Mouse (Mus musculus) spleen, adult 2 months (tissue): ENCODE results near the gene Ankrd23.

Source experiments
- CTCF ChIP-seq: fragments of 200-500 bp; IDR thresholded peaks from 2 replicates; pipeline ENCODE4 v1.5.1; 2011; ENCODE audit warnings: mild to moderate bottlenecking, inconsistent platforms; ENCODE audit not compliant: insufficient read depth, insufficient read length, insufficient replicate concordance; ENCODE audit errors: extremely low read depth
- POLR2A ChIP-seq: fragments of 200-500 bp; IDR thresholded peaks from 2 replicates; pipeline ENCODE4 v1.6.1; 2011; ENCODE audit warnings: low read depth, low read length, inconsistent platforms

DNA sequence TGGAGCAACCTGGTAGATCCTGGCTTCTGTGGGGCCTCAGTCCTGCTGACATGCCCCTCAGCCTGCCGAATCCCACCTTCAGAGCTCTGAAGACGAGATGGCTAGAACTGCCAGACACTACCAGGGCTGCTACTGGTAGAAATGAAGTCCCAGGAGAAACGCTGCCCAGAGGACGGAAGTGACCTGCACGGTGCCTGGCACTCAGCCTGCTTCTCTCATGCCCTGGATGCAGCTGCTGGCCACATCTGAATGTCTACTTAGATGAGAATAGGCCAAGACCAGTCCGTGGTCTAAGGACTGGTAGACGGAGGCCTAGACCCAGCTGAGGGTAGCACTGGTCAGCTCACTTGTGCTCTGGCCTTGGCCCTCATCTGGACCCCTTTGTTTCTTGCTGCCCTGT, 5.7 kb downstream of the Ankrd23 start:
- no peak for TF ChIP-seq POLR2A
- no peak for TF ChIP-seq CTCF
